27 mouse cellular contexts compared by ENCODE assay signal in genomic region chr6:72777212-72777611, GRCm38 (mm10).
"Had no signal": no experiment of that assay in that cellular context is flagged by ENCODE, and none has a peak within 500 bp of the region (broad histone marks: within the 10 kb centered on the region; RNA-seq: fewer than 3 reads in every experiment).

No protein-coding gene starts in this region.

- ATAC-seq: hindbrain, embryonic 16.5 days; inflammation-experienced regulatory T-cells, adult 6 months; intestine, embryonic 15.5 days had no signal

- H3K4me3 ChIP-seq: heart, adult 2 months; heart, embryonic 13.5 days; heart, embryonic 15.5 days; hindbrain, embryonic 10.5 days; hindbrain, embryonic 12.5 days; intestine, embryonic 15.5 days; kidney, embryonic 15.5 days; limb, embryonic 13.5 days; limb, embryonic 15.5 days had no signal

- H3K4me2 ChIP-seq: heart, embryonic 11.5 days; heart, embryonic 13.5 days; heart, embryonic 15.5 days; hindbrain, embryonic 12.5 days; hindbrain, embryonic 14.5 days; intestine, embryonic 15.5 days; kidney, embryonic 15.5 days; limb, embryonic 13.5 days; limb, embryonic 15.5 days had no signal

- H3K27ac ChIP-seq: heart, adult 2 months; heart, embryonic 13.5 days; heart, embryonic 15.5 days; hindbrain, embryonic 10.5 days; hindbrain, embryonic 12.5 days; hindbrain, embryonic 14.5 days; intestine, embryonic 15.5 days; kidney, embryonic 15.5 days; kidney, postnatal 0 days; limb, embryonic 13.5 days; limb, embryonic 15.5 days; liver, embryonic 14.5 days had no signal

- H3K4me1 ChIP-seq: hindbrain, embryonic 12.5 days; intestine, embryonic 15.5 days had no signal

- H3K27me3 ChIP-seq: heart, embryonic 13.5 days; heart, embryonic 15.5 days; hindbrain, embryonic 12.5 days; intestine, embryonic 15.5 days; kidney, embryonic 15.5 days; limb, embryonic 13.5 days; limb, embryonic 15.5 days had no signal

- H3K9ac ChIP-seq: heart, embryonic 13.5 days; heart, embryonic 15.5 days; hindbrain, embryonic 12.5 days; hindbrain, embryonic 14.5 days; intestine, embryonic 15.5 days; kidney, embryonic 15.5 days; limb, embryonic 13.5 days; limb, embryonic 15.5 days; liver, embryonic 14.5 days had no signal

- H3K9me3 ChIP-seq: heart, embryonic 13.5 days; heart, embryonic 15.5 days; hindbrain, embryonic 10.5 days; intestine, embryonic 15.5 days; kidney, embryonic 15.5 days; limb, embryonic 13.5 days; limb, embryonic 15.5 days had no signal

- DNase-seq: gastrocnemius, postnatal 14 days; gastrocnemius, postnatal 36 days; heart, adult 11 months; heart, adult 2 months; heart, postnatal 4 days; kidney, adult 11 months; kidney, adult 2 months; kidney, adult 9 months; kidney, postnatal 14 days; kidney, postnatal 36 days; layer of hippocampus, adult 9-11 months; layer of hippocampus, postnatal 36 days; left cerebral cortex, postnatal 4 days had no signal
